Mouse (Mus musculus) lung, embryonic 14.5 days (tissue): ENCODE results near the gene Cox8c. TPM values are rescaled to one million over a fixed set of nuclear protein-coding genes. Genes with fewer than 3 reads are reported as not detected.
A peak's percentile ranks its signal among the peaks of the same experiment; 100 is the strongest.

ENCODE experiments used
- ATAC-seq: fragments of 200-750 bp; cut with Nextera tagmentation; 2 replicates; pipeline ENCODE4 v1.8.0; 2017; ENCODE audit warnings: mild to moderate bottlenecking, moderate TSS enrichment, moderate library complexity; ENCODE audit not compliant: insufficient read depth
- DNase-seq: peaks from one replicate; pipeline ENCODE4 v3.0.0-alpha.2; 2015
- H3K27ac ChIP-seq: fragments of 300-500 bp; sonication (generic); 2 replicates; pipeline ENCODE4 v1.5.1; 2014; ENCODE audit warnings: low read depth, mild to moderate bottlenecking, moderate library complexity
- H3K27me3 ChIP-seq: fragments of 300-500 bp; sonication (generic); 2 replicates; pipeline ENCODE4 v1.6.1; 2014; ENCODE audit warnings: low read length, control low read depth; ENCODE audit not compliant: insufficient read depth
- H3K36me3 ChIP-seq: fragments of 300-500 bp; sonication (generic); 2 replicates; pipeline ENCODE4 v1.6.1; 2014; ENCODE audit warnings: control low read depth; ENCODE audit not compliant: insufficient read depth
- H3K4me1 ChIP-seq: fragments of 300-500 bp; sonication (generic); 2 replicates; pipeline ENCODE4 v1.6.1; 2014; ENCODE audit warnings: antibody characterized with exemption, control low read depth; ENCODE audit not compliant: insufficient read depth
- H3K4me2 ChIP-seq: fragments of 300-500 bp; sonication (generic); 2 replicates; pipeline ENCODE4 v1.6.1; 2014; ENCODE audit warnings: mild to moderate bottlenecking
- H3K4me3 ChIP-seq: fragments of 300-500 bp; sonication (generic); 2 replicates; pipeline ENCODE4 v1.5.1; 2014; ENCODE audit warnings: low read depth, low read length
- H3K9ac ChIP-seq: fragments of 300-500 bp; sonication (generic); 2 replicates; pipeline ENCODE4 v1.6.1; 2014
- H3K9me3 ChIP-seq: fragments of 300-500 bp; sonication (generic); 2 replicates; pipeline ENCODE4 v1.6.1; 2016; ENCODE audit warnings: low read depth, low read length, control low read depth
- CTCF ChIP-seq: IDR thresholded peaks from 2 replicates; pipeline ENCODE4 v1.5.1; 2016; ENCODE audit warnings: antibody characterized with exemption, low read depth
- WGBS: fragments of 180-500 bp; shearing (Covaris S2); extraction: QIAGEN DNeasy Blood & Tissue Kit; methylation state at CpG from one replicate; pipeline ENCODE4 v1.1.7; 2014; 5-methylcytosine and 5-hydroxymethylcytosine counted together
- polyA plus RNA-seq: library from polyadenylated mRNA; unstranded; fragments of >200 nt; fragmentation: Nextera tagmentation; extraction: Ambion mirVana; gene quantifications from 2 replicates; pipeline ENCODE4 v1.2.1, GENCODE M21; 2014

Cox8c gene
- polyA plus RNA-seq = not detected in 2 replicates

DNA sequence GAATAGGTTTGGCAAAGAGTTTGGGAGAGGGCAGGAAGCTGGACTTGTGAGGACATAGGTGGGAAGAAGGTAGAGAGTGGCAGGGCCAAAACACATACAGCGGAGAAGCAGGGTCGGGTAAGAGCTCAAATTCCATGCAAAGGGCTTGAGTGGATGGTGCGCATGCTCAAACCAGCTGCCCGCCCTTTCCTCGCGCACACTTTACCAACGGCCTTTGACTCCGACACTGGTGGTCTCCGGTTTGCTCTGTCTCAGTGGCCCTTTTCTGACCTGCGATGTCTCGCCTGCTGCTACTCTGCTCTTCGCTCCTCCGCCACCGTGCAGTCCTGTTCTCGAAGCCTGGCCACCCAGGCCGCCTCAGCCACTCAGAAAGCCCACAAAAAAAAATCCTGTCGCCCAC is at the start of gene Cox8c:
Gene Cox8c (plus strand): TSS at position 226 of the 400 bp plus-strand sequence.
- Histone ChIP-seq H3K4me1 (no peaks in the 10 kb centered on the region), H3K27me3 (no peaks in the 10 kb centered on the region), H3K4me2 (no peak within 1 kb of the TSS), H3K9me3 (no peaks in the 10 kb centered on the region), H3K4me3 (no peak within 1 kb of the TSS), H3K36me3 (no peaks in the 10 kb centered on the region), H3K27ac (no peak within 1 kb of the TSS), H3K9ac (no peak within 1 kb of the TSS)
- ATAC-seq (no peak), DNase-seq (no peak)
- WGBS = 89% methylated on average over 17 of the region's 17 CpGs
- no peak for TF ChIP-seq CTCF

DNA sequence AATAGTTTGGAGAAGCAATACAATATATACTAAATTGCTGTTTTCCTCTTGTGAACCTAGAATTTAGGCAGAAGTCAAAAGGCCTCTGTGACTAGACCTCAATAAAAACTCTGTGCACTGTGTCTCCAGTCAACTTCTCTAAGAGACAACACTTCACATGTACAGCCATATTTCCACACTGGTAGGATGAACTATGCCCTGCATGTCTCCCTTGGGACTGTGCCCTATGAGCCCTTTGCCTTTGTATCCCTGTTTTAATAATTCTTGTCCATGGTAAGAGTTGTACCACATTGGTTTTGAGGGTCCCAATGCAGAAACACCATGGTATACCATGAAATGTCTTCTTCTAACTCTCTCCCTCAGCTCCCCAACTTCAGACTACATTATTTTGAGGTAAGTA is 38.3 kb upstream of the Cox8c start:
- no peak for TF ChIP-seq CTCF
- Histone ChIP-seq H3K9ac (no peak overlapping the region), H3K9me3 (no peaks in the 10 kb centered on the region), H3K4me1 (no peaks in the 10 kb centered on the region), H3K27ac (no peak overlapping the region), H3K27me3 (no peaks in the 10 kb centered on the region), H3K4me2 (no peak overlapping the region), H3K4me3 (no peak overlapping the region), H3K36me3 (no peaks in the 10 kb centered on the region)
- DNase-seq (no peak), ATAC-seq (no peak)

DNA sequence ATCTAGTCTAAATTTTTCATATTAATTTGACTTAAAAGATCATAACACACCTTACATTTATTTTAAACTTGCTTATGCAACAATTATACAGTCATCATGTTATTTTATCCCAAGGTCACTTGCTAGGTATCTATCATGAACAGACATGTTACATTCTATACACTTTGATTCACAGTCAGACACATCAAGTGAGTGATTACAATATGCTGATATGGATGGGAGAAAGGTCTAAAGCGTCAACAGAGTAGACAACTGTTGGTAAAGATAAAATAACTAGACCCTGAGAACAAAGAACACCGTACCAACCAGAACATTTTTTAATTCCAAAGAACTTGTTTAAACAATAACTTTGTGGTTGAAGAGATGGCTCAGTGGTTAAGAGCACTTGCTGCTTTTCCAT is 29.3 kb upstream of the Cox8c start:
- no peak for DNase-seq
- H3K4me2 ChIP-seq = no peak overlapping the region
- H3K9ac ChIP-seq = no peak overlapping the region
- H3K27ac ChIP-seq = no peak overlapping the region
- ATAC-seq = no peak
- H3K36me3 ChIP-seq = no peaks in the 10 kb centered on the region
- no peaks in the 10 kb centered on the region for H3K4me1 ChIP-seq
- H3K27me3 ChIP-seq = no peaks in the 10 kb centered on the region
- 86% methylated on average over 2 of the region's 2 CpGs for WGBS
- H3K9me3 ChIP-seq = no peaks in the 10 kb centered on the region
- H3K4me3 ChIP-seq = no peak overlapping the region
- no peak for TF ChIP-seq CTCF

GRCm38 (mm10) chr12:102870527-102870926 is 28.6 kb upstream of the Cox8c start:
- no peak for ATAC-seq
- Histone ChIP-seq H3K36me3 (no peaks in the 10 kb centered on the region), H3K9ac (no peak overlapping the region), H3K4me2 (no peak overlapping the region), H3K27me3 (no peaks in the 10 kb centered on the region), H3K27ac (no peak overlapping the region), H3K4me1 (0 out of 2 replicates have a peak, but pooled peaks cover under 1% of the 10 kb centered on the region), H3K4me3 (no peak overlapping the region), H3K9me3 (no peaks in the 10 kb centered on the region)
- no peak for TF ChIP-seq CTCF
- DNase-seq = no peak
- WGBS = 83% methylated on average over 1 of the region's 1 CpGs

- Histone ChIP-seq H3K9me3 (no peaks in the 10 kb centered on the region), H3K36me3 (no peaks in the 10 kb centered on the region), H3K4me2 (peak overlapping the region; percentile 88), H3K27me3 (no peaks in the 10 kb centered on the region), H3K27ac (peak overlapping the region; percentile 96), H3K4me3 (peak overlapping the region; percentile 91), H3K9ac (peak overlapping the region; percentile 94), H3K4me1 (0 out of 2 replicates have a peak, but pooled peaks cover 13% of the 10 kb centered on the region)
- no peak for TF ChIP-seq CTCF
- 0% methylated on average over 42 of the region's 70 CpGs for WGBS
- ATAC-seq (peak; percentile 81), DNase-seq (peak; percentile 65)
Measured at GRCm38 (mm10) chr12:102877301-102878030, 21.6 kb upstream of the Cox8c start.

DNA sequence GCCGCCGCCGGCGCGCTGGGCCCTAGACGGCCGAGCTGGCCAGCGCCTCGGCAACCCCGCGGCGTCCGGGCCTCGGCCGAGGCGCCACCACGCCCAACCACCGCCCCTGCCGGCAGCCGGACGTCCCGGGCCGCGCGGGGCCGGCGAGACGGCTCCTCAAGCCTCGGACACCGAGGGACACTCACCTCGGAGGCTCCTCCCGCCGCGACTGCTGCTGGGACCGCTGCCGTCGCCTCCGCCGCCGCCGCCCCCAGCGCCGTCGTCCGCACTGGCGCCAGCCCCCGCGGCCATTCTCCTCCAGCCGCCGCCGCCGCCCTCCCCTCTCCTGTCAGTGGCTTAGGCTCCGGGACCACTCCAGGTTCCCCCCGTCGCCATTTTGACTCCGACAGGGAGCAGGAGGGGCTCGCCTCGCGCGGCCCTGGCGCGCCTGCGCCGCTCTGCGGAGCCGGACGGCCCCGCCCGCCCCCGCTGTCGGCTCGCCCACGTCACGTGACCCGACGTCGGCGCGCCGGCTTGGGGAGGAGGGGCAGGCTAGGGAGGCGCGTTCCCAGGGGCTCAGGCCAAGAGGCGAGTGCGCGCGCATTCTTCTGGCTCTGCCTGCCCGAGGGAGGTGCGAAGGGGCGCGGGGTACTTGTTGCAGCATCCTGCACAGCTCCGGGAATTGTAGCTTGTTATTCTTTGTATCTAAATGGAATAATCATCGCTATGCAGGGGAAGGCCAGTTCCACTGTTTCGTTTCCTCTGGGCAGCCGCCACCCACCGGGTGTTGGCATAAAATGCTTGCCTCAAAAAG is 20.9 kb upstream of the Cox8c start, which contains the start of gene Btbd7:
Gene Btbd7 (minus strand): TSS at position 441 of the 793 bp plus-strand sequence.
- under 1% methylated on average over 72 of the region's 95 CpGs for WGBS
- ATAC-seq (peak; percentile 97), DNase-seq (peak; percentile 99)
- Histone ChIP-seq H3K27ac (peak within 1 kb of the TSS; percentile 96), H3K4me2 (peak within 1 kb of the TSS; percentile 88), H3K9ac (peak within 1 kb of the TSS; percentile 94), H3K4me3 (peak within 1 kb of the TSS; percentile 91), H3K27me3 (no peaks in the 10 kb centered on the region), H3K36me3 (no peaks in the 10 kb centered on the region), H3K4me1 (0 out of 2 replicates have a peak, but pooled peaks cover 13% of the 10 kb centered on the region), H3K9me3 (no peaks in the 10 kb centered on the region)
- TF ChIP-seq CTCF = no peak

GRCm38 (mm10) chr12:102878901-102879300 is 20.2 kb upstream of the Cox8c start:
- Histone ChIP-seq H3K4me2 (peak overlapping the region; percentile 88), H3K27ac (peak overlapping the region; percentile 83), H3K4me3 (peak overlapping the region; percentile 91), H3K4me1 (0 out of 2 replicates have a peak, but pooled peaks cover 13% of the 10 kb centered on the region), H3K36me3 (no peaks in the 10 kb centered on the region), H3K27me3 (no peaks in the 10 kb centered on the region), H3K9ac (peak overlapping the region; percentile 94), H3K9me3 (no peaks in the 10 kb centered on the region)
- ATAC-seq (no peak), DNase-seq (peak; percentile 67)
- no peak for TF ChIP-seq CTCF
- 21% methylated on average over 7 of the region's 7 CpGs for WGBS
